Mouse (Mus musculus) kidney, adult 2 months (tissue): ENCODE data around the gene Gfod2.

Source experiments
- CTCF ChIP-seq: fragments of 200-500 bp; conservative IDR thresholded peaks from 2 replicates; pipeline ENCODE4 v1.5.1; 2011; ENCODE audit warnings: low read depth, mild to moderate bottlenecking, control low read depth, low read length, moderate library complexity, mixed read lengths; ENCODE audit not compliant: insufficient read depth, insufficient read length
- POLR2A ChIP-seq: fragments of 200-500 bp; IDR thresholded peaks from one replicate; pipeline ENCODE4 v1.6.1; 2011; ENCODE audit warnings: low read depth, low read length, control low read depth

GRCm38 (mm10) chr8:105774498-105774897, 16.0 kb upstream of the Gfod2 start:
- TF ChIP-seq POLR2A (no peak), CTCF (no peak)
